Mouse (Mus musculus) forebrain, embryonic 16.5 days (tissue): ENCODE measurements at regions not wholly inside any gene's neighbourhood (a gene's known extent, or its start where the extent isn't known, plus 50 kb on each side); places are given as distances from the start of the nearest gene placed in this dataset.

Source experiments
- ATAC-seq: fragments of 200-750 bp; cut with Nextera tagmentation; 2 replicates; pipeline ENCODE4 v1.8.0; 2017; ENCODE audit warnings: mild to moderate bottlenecking, moderate library complexity
- H3K27ac ChIP-seq: fragments of 300-500 bp; sonication (generic); 2 replicates; pipeline ENCODE4 v1.5.1; 2014; ENCODE audit warnings: low read length, control low read depth
- H3K27me3 ChIP-seq: fragments of 300-500 bp; sonication (generic); replicated peaks from 2 replicates; pipeline ENCODE4 v1.6.1; 2014; ENCODE audit warnings: low read length; ENCODE audit not compliant: control insufficient read depth, insufficient read depth
- H3K36me3 ChIP-seq: fragments of 300-500 bp; sonication (generic); 2 replicates; pipeline ENCODE4 v1.6.1; 2014; ENCODE audit not compliant: control insufficient read depth, insufficient read depth
- H3K4me1 ChIP-seq: fragments of 300-500 bp; sonication (generic); replicated peaks from 2 replicates; pipeline ENCODE4 v1.6.1; 2014; ENCODE audit warnings: low read length; ENCODE audit not compliant: control insufficient read depth, insufficient read depth
- H3K4me2 ChIP-seq: fragments of 300-500 bp; sonication (generic); 2 replicates; pipeline ENCODE4 v1.6.1; 2014; ENCODE audit warnings: mild to moderate bottlenecking, low read length, control low read depth
- H3K4me3 ChIP-seq: fragments of 300-500 bp; sonication (generic); replicated peaks from 2 replicates; pipeline ENCODE4 v1.5.1; 2014; ENCODE audit warnings: mild to moderate bottlenecking, low read length, control low read depth
- H3K9ac ChIP-seq: fragments of 300-500 bp; sonication (generic); replicated peaks from 2 replicates; pipeline ENCODE4 v1.6.1; 2014; ENCODE audit warnings: low read depth, low read length, control low read depth
- H3K9me3 ChIP-seq: fragments of 300-500 bp; sonication (generic); 2 replicates; pipeline ENCODE4 v1.6.1; 2016; ENCODE audit warnings: low read length; ENCODE audit not compliant: control insufficient read depth
- WGBS: fragments of 180-500 bp; shearing (Covaris S2); extraction: QIAGEN DNeasy Blood & Tissue Kit; methylation state at CpG from one replicate; pipeline ENCODE4 v1.1.7; 2014; 5-methylcytosine and 5-hydroxymethylcytosine counted together

DNA sequence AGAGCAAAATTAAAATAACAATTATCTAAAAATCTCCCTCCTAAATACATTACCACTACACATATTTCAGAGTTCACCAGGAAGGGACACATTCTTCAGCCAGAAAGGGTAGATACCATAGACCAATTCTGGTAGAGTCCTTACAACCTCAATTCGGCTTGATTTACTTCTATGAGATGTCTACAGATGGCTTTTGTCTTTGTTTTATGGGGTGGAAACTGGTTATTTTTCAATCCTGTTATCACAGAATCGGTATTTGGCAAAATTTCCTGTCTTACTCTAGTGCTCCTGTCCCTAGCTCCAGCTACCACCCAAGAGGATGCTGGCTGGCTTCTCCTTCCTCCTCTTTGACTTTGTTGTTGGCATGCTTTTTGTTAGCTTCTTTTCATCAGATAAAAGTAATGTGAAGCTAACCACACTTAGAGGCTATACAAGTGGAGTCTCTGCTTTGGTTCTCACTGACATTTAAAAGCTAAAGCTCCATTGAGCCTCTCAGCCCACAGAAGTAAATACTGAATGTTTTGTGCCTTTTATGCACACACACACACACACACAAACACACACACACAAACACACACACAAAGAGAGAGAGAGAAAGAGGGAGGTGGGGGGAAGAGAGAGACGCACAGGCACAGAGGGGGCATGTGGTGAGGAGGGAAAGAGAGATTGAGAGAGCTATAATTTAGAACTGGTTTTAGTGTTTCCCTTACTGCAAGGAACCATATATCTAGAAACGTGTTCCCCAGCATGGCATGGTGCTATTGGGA, 109.1 kb downstream of the Gm815 start:
- H3K27ac ChIP-seq: no peak overlapping the region
- WGBS: 41% methylated on average over 4 of the region's 4 CpGs
- H3K9ac ChIP-seq: no peak overlapping the region
- ATAC-seq: no peak
- no peaks in the 10 kb centered on the region for H3K4me1 ChIP-seq
- no peak overlapping the region for H3K4me2 ChIP-seq
- H3K4me3 ChIP-seq: no peak overlapping the region
- no peaks in the 10 kb centered on the region for H3K36me3 ChIP-seq
- no peaks in the 10 kb centered on the region for H3K9me3 ChIP-seq
- no peaks in the 10 kb centered on the region for H3K27me3 ChIP-seq

- no peaks in the 10 kb centered on the region for H3K36me3 ChIP-seq
- WGBS: 69% methylated on average over 3 of the region's 3 CpGs
- no peak for ATAC-seq
- H3K9me3 ChIP-seq: no peaks in the 10 kb centered on the region
- no peaks in the 10 kb centered on the region for H3K4me1 ChIP-seq
- no peak overlapping the region for H3K27ac ChIP-seq
- H3K9ac ChIP-seq: no peak overlapping the region
- no peak overlapping the region for H3K4me3 ChIP-seq
- H3K4me2 ChIP-seq: no peak overlapping the region
- H3K27me3 ChIP-seq: no peaks in the 10 kb centered on the region
Measured at GRCm38 (mm10) chr19:26999596-26999995, 113.9 kb downstream of the Gm815 start.

DNA sequence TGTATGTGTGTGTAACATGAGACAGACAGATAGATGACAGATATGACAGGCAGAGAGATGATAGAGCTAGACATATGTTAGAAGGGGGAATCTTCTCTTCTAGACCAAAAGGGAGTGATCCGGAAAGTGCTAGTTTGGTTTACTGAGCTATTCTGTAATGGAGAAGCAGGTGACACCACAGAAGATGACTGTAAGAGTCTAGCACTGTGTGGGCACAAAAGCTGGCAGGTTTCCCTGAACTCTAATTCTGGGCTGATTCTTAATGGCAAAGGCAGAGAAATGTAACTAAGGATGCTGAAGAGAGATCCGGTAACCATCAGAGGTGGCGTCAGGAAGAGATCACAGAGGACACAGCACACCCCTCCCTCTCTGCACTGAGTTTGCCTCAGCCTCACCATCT, 136.2 kb downstream of the Gm815 start:
- Histone ChIP-seq H3K4me1 (no peaks in the 10 kb centered on the region), H3K9me3 (no peaks in the 10 kb centered on the region), H3K4me3 (no peak overlapping the region), H3K36me3 (no peaks in the 10 kb centered on the region), H3K4me2 (no peak overlapping the region), H3K9ac (no peak overlapping the region), H3K27ac (no peak overlapping the region), H3K27me3 (no peaks in the 10 kb centered on the region)
- 75% methylated on average over 3 of the region's 3 CpGs for WGBS
- ATAC-seq: no peak

GRCm38 (mm10) chr19:27022917-27023316, 137.2 kb downstream of the Gm815 start:
- WGBS: 84% methylated on average over 5 of the region's 5 CpGs
- Histone ChIP-seq H3K27ac (no peak overlapping the region), H3K9ac (no peak overlapping the region), H3K36me3 (no peaks in the 10 kb centered on the region), H3K9me3 (no peaks in the 10 kb centered on the region), H3K4me1 (no peaks in the 10 kb centered on the region), H3K4me2 (no peak overlapping the region), H3K4me3 (no peak overlapping the region), H3K27me3 (no peaks in the 10 kb centered on the region)
- ATAC-seq: no peak

GRCm38 (mm10) chr19:27028834-27029233, 143.2 kb downstream of the Gm815 start:
- Histone ChIP-seq H3K27me3 (no peaks in the 10 kb centered on the region), H3K4me2 (no peak overlapping the region), H3K4me3 (no peak overlapping the region), H3K4me1 (peaks cover 3% of the 10 kb centered on the region; the same call in 1 of the 2 replicates), H3K27ac (no peak overlapping the region), H3K36me3 (no peaks in the 10 kb centered on the region), H3K9ac (no peak overlapping the region), H3K9me3 (no peaks in the 10 kb centered on the region)
- ATAC-seq: no peak
- 95% methylated on average over 1 of the region's 1 CpGs for WGBS

GRCm38 (mm10) chr19:27031030-27031700, 145.5 kb downstream of the Gm815 start:
- ATAC-seq: peak; percentile 90
- WGBS: 28% methylated on average over 7 of the region's 7 CpGs

DNA sequence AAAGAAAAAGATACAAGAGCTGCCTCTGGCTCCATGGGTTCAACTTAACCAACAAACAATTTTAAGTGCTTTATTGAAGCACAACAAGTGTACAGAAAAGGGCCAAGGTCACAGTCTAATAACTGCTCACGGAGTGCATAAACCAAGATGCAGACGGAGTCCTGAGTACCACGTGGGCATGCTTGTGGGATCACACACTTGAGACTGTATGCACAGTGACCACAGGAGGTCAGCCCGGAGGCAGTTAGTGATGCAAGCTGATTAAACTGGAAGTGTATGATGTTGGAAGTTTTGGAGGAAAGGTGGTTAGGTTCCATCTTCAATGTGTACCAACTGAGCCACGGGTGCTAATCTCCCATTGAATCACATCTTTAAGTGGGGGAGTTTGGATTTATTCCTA, 146.9 kb downstream of the Gm815 start:
- Histone ChIP-seq H3K4me3 (no peak overlapping the region), H3K27me3 (no peaks in the 10 kb centered on the region), H3K4me2 (no peak overlapping the region), H3K36me3 (no peaks in the 10 kb centered on the region), H3K9me3 (no peaks in the 10 kb centered on the region), H3K4me1 (peaks cover 3% of the 10 kb centered on the region; the same call in 1 of the 2 replicates), H3K27ac (no peak overlapping the region), H3K9ac (no peak overlapping the region)
- WGBS: 80% methylated on average over 5 of the region's 5 CpGs
- no peak for ATAC-seq

More at GRCm38 (mm10) chr19:27031030-27031700, 145.5 kb downstream of the Gm815 start:
- Histone ChIP-seq H3K9me3 (no peaks in the 10 kb centered on the region), H3K4me1 (peaks cover 3% of the 10 kb centered on the region; the same call in 1 of the 2 replicates), H3K4me2 (peak overlapping the region; percentile 10; the same call in 1 of the 2 replicates), H3K36me3 (no peaks in the 10 kb centered on the region), H3K27me3 (no peaks in the 10 kb centered on the region), H3K27ac (no peak overlapping the region), H3K9ac (no peak overlapping the region), H3K4me3 (no peak overlapping the region)

DNA sequence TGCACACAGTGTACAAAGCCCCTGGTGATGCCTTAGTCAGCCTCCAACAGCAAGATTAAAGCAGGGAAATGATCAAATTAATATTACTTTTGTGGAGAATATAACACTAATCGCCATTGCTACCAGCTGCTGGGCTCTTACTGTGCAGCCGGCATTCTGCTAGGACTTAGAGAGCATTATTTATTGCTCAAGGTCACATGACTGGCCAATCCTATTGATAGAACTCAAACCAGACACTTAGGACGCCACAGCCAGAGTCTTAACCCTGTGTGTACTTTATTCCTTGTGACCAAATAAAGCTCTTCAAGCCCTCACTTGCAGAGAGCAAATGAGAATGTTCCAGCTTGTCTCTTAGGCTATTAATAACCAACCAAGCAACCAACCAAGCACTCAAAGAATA, 152.6 kb downstream of the Gm815 start:
- no peaks in the 10 kb centered on the region for H3K27me3 ChIP-seq
- H3K9me3 ChIP-seq: no peaks in the 10 kb centered on the region
- ATAC-seq: no peak
- H3K27ac ChIP-seq: no peak overlapping the region
- no peak overlapping the region for H3K4me2 ChIP-seq
- H3K4me3 ChIP-seq: no peak overlapping the region
- WGBS: 16% methylated on average over 3 of the region's 3 CpGs
- H3K9ac ChIP-seq: no peak overlapping the region
- no peaks in the 10 kb centered on the region for H3K36me3 ChIP-seq
- H3K4me1 ChIP-seq: no peaks in the 10 kb centered on the region

GRCm38 (mm10) chr19:27040321-27041025, 154.8 kb downstream of the Gm815 start:
- Histone ChIP-seq H3K4me3 (no peak overlapping the region), H3K9me3 (no peaks in the 10 kb centered on the region), H3K4me1 (no peaks in the 10 kb centered on the region), H3K9ac (no peak overlapping the region), H3K27me3 (no peaks in the 10 kb centered on the region), H3K27ac (no peak overlapping the region), H3K4me2 (no peak overlapping the region), H3K36me3 (no peaks in the 10 kb centered on the region)
- 60% methylated on average over 3 of the region's 3 CpGs for WGBS
- ATAC-seq: no peak
